Mouse (Mus musculus): ENCODE data around the gene RPS10-NUDT3.

Gene RPS10-NUDT3

GRCm38 (mm10) chr17:27555512-27556172 is 79.4 kb downstream of the RPS10-NUDT3 start:
- in situ Hi-C loops (cut with MboI, MseI) = loop anchor here in 1 of 2 experiments (10.0 kb wide), 1 partner anchor 1021 kb away; no protein-coding TSS in a partner anchor

GRCm38 (mm10) chr17:27555075-27555511 is 79.9 kb downstream of the RPS10-NUDT3 start:
- in situ Hi-C loops (cut with MboI, MseI) = loop anchor here in 1 of 2 experiments (10.0 kb wide), 1 partner anchor 1020 kb away; no protein-coding TSS in a partner anchor

- in situ Hi-C loops (cut with MboI, MseI) = loop anchor here in 1 of 2 experiments (5.0 to 10.0 kb wide), 2 partner anchors 273 to 1020 kb away; no protein-coding TSS in a partner anchor
Observed at GRCm38 (mm10) chr17:27554062-27554960, 80.7 kb downstream of the RPS10-NUDT3 start.

- in situ Hi-C loops (cut with MboI, MseI) = loop anchor here in 1 of 2 experiments (5.0 to 10.0 kb wide), 2 partner anchors 275 to 1018 kb away; no protein-coding TSS in a partner anchor
Observed at GRCm38 (mm10) chr17:27552215-27553201, 82.5 kb downstream of the RPS10-NUDT3 start.

GRCm38 (mm10) chr17:27551393-27551940 is 83.6 kb downstream of the RPS10-NUDT3 start:
- in situ Hi-C loops (cut with MboI, MseI) = loop anchor here in 1 of 2 experiments (5.0 to 10.0 kb wide), 2 partner anchors 276 to 1017 kb away; no protein-coding TSS in a partner anchor

GRCm38 (mm10) chr17:27549234-27549633 is 85.8 kb downstream of the RPS10-NUDT3 start:
- in situ Hi-C loops (cut with MboI, MseI) = loop anchor here in 1 of 2 experiments (10.0 kb wide), 1 partner anchor 1724 kb away; the partner anchor contains the start of genes Jmjd8 and Wdr24

- in situ Hi-C loops (cut with MboI, MseI) = loop anchor here in 1 of 2 experiments (10.0 kb wide), 1 partner anchor 1723 kb away; the partner anchor contains the start of genes Jmjd8 and Wdr24
Observed at GRCm38 (mm10) chr17:27547253-27547868, 87.7 kb downstream of the RPS10-NUDT3 start.

- in situ Hi-C loops (cut with MboI, MseI) = loop anchor here in 1 of 2 experiments (10.0 kb wide), 1 partner anchor 1722 kb away; the partner anchor contains the start of genes Jmjd8 and Wdr24
Observed at GRCm38 (mm10) chr17:27546574-27547085, 88.4 kb downstream of the RPS10-NUDT3 start.

GRCm38 (mm10) chr17:27545991-27546390 is 89.0 kb downstream of the RPS10-NUDT3 start:
- in situ Hi-C loops (cut with MboI, MseI) = loop anchor here in 1 of 2 experiments (10.0 kb wide), 1 partner anchor 1721 kb away; the partner anchor contains the start of genes Jmjd8 and Wdr24

GRCm38 (mm10) chr17:27544551-27544950 is 90.5 kb downstream of the RPS10-NUDT3 start:
- in situ Hi-C loops (cut with MboI, MseI) = loop anchor here in 1 of 2 experiments (10.0 kb wide), 1 partner anchor 1720 kb away; the partner anchor contains the start of genes Jmjd8 and Wdr24

- in situ Hi-C loops (cut with MboI, MseI) = loop anchor here in 1 of 2 experiments (10.0 kb wide), 1 partner anchor 1717 kb away; the partner anchor contains the start of genes Jmjd8 and Wdr24
Observed at GRCm38 (mm10) chr17:27541984-27542383, 93.0 kb downstream of the RPS10-NUDT3 start.

- in situ Hi-C loops (cut with MboI, MseI) = loop anchor here in 1 of 2 experiments (10.0 kb wide), 1 partner anchor 1716 kb away; the partner anchor contains the start of genes Jmjd8 and Wdr24
Observed at GRCm38 (mm10) chr17:27541261-27541660, 93.8 kb downstream of the RPS10-NUDT3 start.

GRCm38 (mm10) chr17:27534718-27535117 is 100.3 kb downstream of the RPS10-NUDT3 start:
- in situ Hi-C loops (cut with MboI, MseI) = loop anchor here in 1 of 2 experiments (10.0 kb wide), 1 partner anchor 60 kb away; no protein-coding TSS in a partner anchor

GRCm38 (mm10) chr17:27533354-27533753 is 101.7 kb downstream of the RPS10-NUDT3 start:
- in situ Hi-C loops (cut with MboI, MseI) = loop anchor here in 1 of 2 experiments (10.0 kb wide), 1 partner anchor 61 kb away; no protein-coding TSS in a partner anchor

- in situ Hi-C loops (cut with MboI, MseI) = loop anchor here in 1 of 2 experiments (10.0 kb wide), 1 partner anchor 63 kb away; no protein-coding TSS in a partner anchor
Observed at GRCm38 (mm10) chr17:27532095-27532494, 102.9 kb downstream of the RPS10-NUDT3 start.
